Mouse (Mus musculus): ENCODE results near the gene Lbp.

Lbp gene

GRCm38 (mm10) chr2:158305948-158306695 is at the start of gene Lbp:
Lbp (plus strand) TSS chr2:158306493.
- peak; percentile 50 for DNase-seq (ENCODE audit: low read depth, low spot score)

- DNase-seq (ENCODE audit: low read depth, low spot score), result no peak
Observed at GRCm38 (mm10) chr2:158256894-158257293, 49.4 kb upstream of the Lbp start.

GRCm38 (mm10) chr2:158258005-158258418 is 48.3 kb upstream of the Lbp start, which contains the start of gene Bpi:
Bpi (plus strand) TSS chr2:158258094.
- DNase-seq (ENCODE audit: low read depth, low spot score), result no peak

- DNase-seq (ENCODE audit: low read depth, low spot score), result peak; percentile 85
Observed at GRCm38 (mm10) chr2:158258781-158259180, 47.5 kb upstream of the Lbp start.

- DNase-seq (ENCODE audit: low read depth, low spot score), result no peak
Observed at GRCm38 (mm10) chr2:158259498-158259897, 46.8 kb upstream of the Lbp start.

- no peak for DNase-seq (ENCODE audit: low read depth, low spot score)
Observed at GRCm38 (mm10) chr2:158264877-158265276, 41.4 kb upstream of the Lbp start.

- DNase-seq (ENCODE audit: low read depth, low spot score), result no peak
Observed at GRCm38 (mm10) chr2:158270017-158270416, 36.3 kb upstream of the Lbp start.

- no peak for DNase-seq (ENCODE audit: low read depth, low spot score)
Observed at GRCm38 (mm10) chr2:158273646-158274045, 32.6 kb upstream of the Lbp start.

- DNase-seq (ENCODE audit: low read depth, low spot score), result no peak
Observed at GRCm38 (mm10) chr2:158275349-158275748, 30.9 kb upstream of the Lbp start.

GRCm38 (mm10) chr2:158275811-158276210 is 30.5 kb upstream of the Lbp start:
- no peak for DNase-seq (ENCODE audit: low read depth, low spot score)

- DNase-seq (ENCODE audit: low read depth, low spot score), result no peak
Observed at GRCm38 (mm10) chr2:158276451-158276850, 29.8 kb upstream of the Lbp start.

GRCm38 (mm10) chr2:158276878-158277277 is 29.4 kb upstream of the Lbp start:
- no peak for DNase-seq (ENCODE audit: low read depth, low spot score)

GRCm38 (mm10) chr2:158279656-158280055 is 26.6 kb upstream of the Lbp start:
- no peak for DNase-seq (ENCODE audit: low read depth, low spot score)

- no peak for DNase-seq (ENCODE audit: low read depth, low spot score)
Observed at GRCm38 (mm10) chr2:158281497-158282205, 24.6 kb upstream of the Lbp start.

GRCm38 (mm10) chr2:158283136-158283535 is 23.2 kb upstream of the Lbp start:
- no peak for DNase-seq (ENCODE audit: low read depth, low spot score)

GRCm38 (mm10) chr2:158283771-158284170 is 22.5 kb upstream of the Lbp start:
- DNase-seq (ENCODE audit: low read depth, low spot score), result no peak

- DNase-seq (ENCODE audit: low read depth, low spot score), result peak; percentile 76
Observed at GRCm38 (mm10) chr2:158284571-158284970, 21.7 kb upstream of the Lbp start.

- DNase-seq (ENCODE audit: low read depth, low spot score), result no peak
Observed at GRCm38 (mm10) chr2:158285655-158286054, 20.6 kb upstream of the Lbp start.

- no peak for DNase-seq (ENCODE audit: low read depth, low spot score)
Observed at GRCm38 (mm10) chr2:158295700-158296099, 10.6 kb upstream of the Lbp start.

GRCm38 (mm10) chr2:158299203-158299602 is 7.1 kb upstream of the Lbp start:
- no peak for DNase-seq (ENCODE audit: low read depth, low spot score)

- DNase-seq (ENCODE audit: low read depth, low spot score), result no peak
Observed at GRCm38 (mm10) chr2:158299731-158300130, 6.6 kb upstream of the Lbp start.

GRCm38 (mm10) chr2:158302807-158303206 is 3.5 kb upstream of the Lbp start:
- DNase-seq (ENCODE audit: low read depth, low spot score), result no peak

GRCm38 (mm10) chr2:158306696-158307049 is 380 bp downstream of the Lbp start:
- no peak for DNase-seq (ENCODE audit: low read depth, low spot score)
